Mouse (Mus musculus) layer of hippocampus, postnatal 36 days (tissue): ENCODE measurements around the gene Phactr1. TPM values are rescaled to one million over a fixed set of nuclear protein-coding genes. Genes with fewer than 3 reads are reported as not detected.

ENCODE experiments used
- DNase-seq, 2 experiments: peaks; one replicate each; pipeline ENCODE4 v3.0.0; 2022
- total RNA-seq, 2 experiments: library from RNA; stranded (reverse); gene quantifications; 2 replicates each; pipeline ENCODE4 v1.2.3; 2021

The Phactr1 gene
- total RNA-seq, 2 experiments from 2014 or later: 294 to 305 TPM

GRCm38 (mm10) chr13:42759170-42759569, 78.7 kb downstream of the Phactr1 start:
- DNase-seq: no peak

DNA sequence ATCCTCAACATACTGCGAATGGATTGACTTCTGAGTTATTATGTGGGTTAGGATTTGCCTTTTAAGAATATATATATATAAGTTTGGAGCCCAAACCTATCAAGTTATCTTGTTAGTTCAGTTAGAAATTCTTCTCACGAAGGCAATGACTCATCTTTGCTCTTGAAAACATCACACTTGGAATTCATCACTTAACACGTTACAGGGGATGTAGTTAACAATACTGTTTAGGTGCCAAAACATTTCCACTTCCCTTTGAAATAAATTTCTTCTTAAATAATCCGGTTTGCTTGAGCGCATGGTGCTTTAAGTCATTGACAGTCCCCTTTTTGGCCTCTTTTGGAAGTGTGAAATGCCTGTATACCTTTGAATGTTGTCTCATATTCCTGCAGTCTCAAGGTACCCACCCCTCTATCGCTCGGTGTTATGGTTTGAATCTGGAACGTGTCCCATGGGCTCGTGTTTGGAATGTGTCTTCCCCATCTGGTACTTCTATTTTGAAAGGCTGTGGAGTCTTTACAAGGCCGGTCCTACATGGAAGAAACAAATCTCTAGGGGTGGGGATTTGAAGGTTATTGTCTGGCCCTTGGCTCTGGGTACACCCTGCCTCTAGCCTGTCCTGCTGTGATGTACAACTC, 80.6 kb downstream of the Phactr1 start:
- no peak for DNase-seq

GRCm38 (mm10) chr13:42772314-42772713, 91.9 kb downstream of the Phactr1 start:
- no peak for DNase-seq

DNA sequence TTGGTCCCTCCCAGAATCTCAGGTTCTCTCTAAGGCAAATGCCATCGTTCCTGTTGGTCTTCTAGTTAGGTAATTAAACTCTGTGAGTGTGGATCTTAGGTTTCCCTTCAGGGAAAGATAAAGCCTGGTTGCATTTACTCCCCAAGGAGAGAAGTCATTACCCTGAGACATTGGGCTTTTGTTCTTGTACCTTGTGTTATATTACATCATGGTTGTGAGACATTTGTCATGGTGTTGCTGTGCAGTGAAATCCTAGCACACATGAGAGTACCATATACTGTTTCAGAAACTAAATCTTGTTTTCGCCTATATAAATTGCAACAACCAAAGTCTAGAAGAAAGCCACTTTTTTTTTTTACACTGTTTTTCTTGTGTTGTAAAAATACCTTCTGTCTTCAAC, 93.6 kb downstream of the Phactr1 start:
- no peak for DNase-seq

DNA sequence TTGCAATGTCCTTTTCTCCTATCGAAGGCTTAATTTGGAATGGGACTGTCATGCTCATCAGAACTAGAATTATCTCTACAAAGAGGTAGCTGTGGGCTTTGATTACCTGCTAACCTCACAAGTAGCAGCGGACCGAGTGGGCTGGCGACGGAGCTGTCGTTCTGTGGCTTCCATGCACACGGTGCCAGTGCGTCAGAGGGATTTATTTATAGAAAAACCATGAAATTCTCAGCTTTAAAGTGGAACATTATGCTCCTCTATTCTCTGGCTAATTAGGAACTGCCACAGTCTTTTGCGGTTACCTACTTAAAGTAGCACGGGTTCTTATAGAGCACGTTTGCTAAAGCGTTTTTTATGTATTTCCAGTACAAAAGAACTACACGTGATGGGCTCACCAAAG, 101.7 kb downstream of the Phactr1 start:
- no peak for DNase-seq

GRCm38 (mm10) chr13:42789221-42789620, 108.8 kb downstream of the Phactr1 start:
- no peak for DNase-seq

DNA sequence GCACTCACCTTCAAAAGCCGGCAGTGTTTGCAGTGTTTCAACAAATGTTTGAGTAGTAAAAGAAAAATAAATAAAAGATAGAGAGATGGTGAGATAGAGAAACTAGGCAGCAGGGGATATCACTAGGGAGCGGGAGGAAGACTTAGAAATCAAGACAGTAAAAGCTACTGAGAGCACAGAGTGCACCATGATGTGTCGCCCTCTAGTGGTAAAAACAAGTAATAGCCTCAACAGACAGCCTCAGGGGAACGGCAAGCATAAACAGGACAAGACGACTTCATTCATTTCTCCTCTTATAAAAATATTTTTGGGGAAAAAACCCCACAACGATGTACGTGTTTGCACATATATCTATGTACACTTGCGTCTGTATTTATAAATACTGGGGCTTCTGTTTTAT, 111.9 kb downstream of the Phactr1 start:
- no peak for DNase-seq

GRCm38 (mm10) chr13:42800523-42800922, 120.1 kb downstream of the Phactr1 start:
- no peak for DNase-seq

GRCm38 (mm10) chr13:42804314-42804713, 123.9 kb downstream of the Phactr1 start:
- peak in 1 of 2 experiments; percentile 21 for DNase-seq

- DNase-seq: no peak
These were observed 132.3 kb downstream of the Phactr1 start for GRCm38 (mm10) chr13:42812762-42813161.

GRCm38 (mm10) chr13:42818378-42818777, 138.0 kb downstream of the Phactr1 start:
- DNase-seq: peak in 1 of 2 experiments; percentile 49

DNA sequence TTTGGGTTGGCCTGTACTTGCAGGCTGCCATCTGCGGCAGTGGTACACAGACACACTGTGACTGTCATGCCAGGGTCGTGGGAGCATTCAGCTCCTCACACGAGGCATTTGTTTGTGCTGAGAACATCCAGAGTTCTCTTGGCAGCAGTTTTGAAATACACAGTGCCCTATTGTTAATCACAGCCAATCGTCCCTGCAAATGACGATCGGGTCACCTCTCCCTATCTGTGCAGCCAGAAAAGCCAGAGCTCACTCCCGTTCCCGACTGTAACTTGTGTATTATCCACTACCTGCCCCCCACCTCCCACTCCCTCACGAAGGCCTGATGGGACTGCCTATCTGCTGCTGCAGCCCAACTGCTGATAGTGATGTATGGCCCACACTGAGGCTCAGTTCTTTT, 140.1 kb downstream of the Phactr1 start:
- peak in 1 of 2 experiments; percentile 33 for DNase-seq

DNA sequence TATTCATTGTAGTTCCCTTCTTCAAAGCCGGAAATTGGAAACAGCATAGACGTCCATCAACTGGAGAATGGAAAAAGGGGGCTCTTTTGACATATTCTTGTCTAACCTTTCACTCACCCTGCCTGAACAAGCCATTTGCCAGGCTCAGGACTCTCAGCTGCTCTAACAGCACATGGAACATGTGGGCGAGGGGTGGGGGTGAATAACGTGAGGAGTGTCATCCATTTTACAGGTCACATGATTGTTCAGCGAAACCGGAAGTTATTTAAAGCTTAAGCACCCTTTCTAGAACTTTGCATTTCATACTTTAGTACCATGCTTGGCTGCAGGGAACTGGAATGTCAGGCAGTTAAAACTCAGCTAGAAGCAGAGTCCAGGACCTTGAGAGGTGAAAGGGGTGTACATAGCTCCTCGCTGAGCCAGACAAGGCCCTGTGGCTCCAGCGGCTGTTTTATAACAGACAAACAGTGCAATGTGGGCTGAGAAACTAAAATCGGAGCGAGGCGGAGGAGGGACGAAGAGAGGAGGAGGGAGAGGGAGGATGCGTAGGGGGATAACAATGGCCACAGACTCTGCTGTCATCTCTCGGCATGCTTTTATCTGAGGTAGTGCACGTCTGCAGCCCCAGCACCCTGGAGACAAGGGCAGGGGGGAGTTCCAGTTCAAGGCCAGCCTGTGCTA, 141.1 kb downstream of the Phactr1 start:
- DNase-seq: no peak

DNA sequence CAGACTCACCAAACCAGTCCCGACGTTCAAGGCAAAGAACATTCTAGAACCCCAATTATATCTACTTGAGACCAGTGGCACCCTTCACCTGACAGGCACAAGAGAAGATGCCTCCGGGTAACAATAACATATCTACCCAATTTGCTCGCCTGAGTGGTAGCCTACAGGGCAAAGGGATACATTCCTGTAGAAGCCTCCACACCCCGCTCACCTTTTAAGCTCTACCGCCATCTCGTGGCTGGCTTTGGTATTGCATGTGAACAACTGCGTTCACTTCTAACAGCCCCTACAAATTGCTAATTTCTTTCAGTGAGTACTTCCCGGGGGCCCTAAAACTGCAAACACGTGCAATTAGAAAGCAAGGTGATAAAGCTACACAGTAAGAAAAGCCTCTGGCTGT, 142.1 kb downstream of the Phactr1 start:
- DNase-seq: peak; percentile 83 to 84

DNA sequence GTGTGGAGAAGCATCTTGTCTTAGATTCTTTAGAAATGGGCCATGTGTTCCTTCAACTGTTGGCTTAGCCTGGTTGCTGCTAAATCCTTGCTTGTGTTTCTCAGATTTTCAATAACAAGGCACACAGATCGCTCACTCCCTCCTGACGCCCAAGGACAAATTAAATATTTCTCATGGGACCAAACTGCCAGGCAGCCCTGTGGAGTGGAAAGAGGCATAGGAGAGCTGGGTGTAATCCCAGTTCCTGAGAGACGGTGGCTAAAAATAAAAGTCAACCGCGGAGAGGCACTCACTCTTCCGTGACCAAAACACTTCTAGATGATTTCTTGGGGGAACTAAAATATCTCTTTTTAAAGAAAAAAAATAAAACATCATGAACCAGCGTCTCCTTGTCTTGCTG, 143.5 kb downstream of the Phactr1 start:
- DNase-seq: no peak

DNA sequence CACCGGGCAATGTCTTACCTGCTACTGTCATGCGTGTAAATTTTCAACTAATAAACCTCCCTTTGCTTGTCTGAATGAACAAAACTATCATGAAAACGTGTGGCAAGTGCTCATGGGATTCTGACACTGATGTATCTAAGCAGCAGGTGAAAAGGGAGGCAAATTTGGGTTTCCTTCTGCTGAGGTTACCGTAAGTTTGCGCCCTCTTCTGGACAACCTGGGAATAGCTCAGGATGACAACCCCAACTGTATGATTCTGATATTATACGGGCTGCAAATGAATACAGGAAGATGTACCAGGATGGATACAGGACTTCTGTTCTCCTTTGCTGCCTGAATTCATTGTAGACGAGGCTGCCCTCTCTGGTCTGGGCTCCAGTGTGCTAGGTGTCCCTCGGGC, 146.2 kb downstream of the Phactr1 start:
- peak in 1 of 2 experiments; percentile 33 for DNase-seq

DNA sequence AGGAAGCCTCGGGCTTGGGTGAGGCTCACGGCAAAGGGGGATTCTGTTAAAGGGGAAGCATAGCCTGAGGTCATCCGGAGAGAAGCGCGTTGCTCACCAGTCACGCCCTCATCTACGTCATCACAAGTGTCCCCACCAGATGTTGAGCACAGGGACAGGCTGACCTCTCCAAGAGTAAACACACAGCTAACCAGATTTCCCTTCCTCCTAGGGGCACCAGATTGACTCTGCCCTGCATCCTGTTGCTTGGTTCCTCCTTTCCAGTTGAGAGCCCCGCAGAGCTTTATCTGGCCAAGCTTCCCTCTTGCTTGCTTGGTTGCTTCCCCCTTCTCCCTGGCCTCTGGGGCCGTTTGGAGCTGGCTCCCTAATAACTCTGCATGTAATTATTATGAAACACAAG, 148.6 kb downstream of the Phactr1 start:
- no peak for DNase-seq

DNA sequence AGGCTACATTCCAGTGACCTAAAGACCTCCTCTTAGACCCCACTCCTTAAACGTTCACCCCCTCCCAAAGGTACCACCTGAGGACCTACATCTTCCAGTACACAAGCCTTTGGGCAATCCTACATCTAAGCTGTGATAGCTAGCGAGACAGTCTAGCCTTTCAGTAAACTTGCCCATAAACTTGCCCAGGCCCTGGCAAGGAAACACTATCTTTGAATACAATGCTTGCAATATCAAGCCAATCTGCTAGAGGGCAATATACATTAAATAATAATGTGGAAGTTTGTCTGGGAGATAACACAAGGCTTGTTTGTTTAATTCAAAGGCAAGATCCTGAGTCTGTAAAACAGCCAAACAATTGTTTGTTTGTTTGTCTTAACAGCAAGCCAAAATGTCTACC, 155.0 kb downstream of the Phactr1 start:
- DNase-seq: no peak

DNA sequence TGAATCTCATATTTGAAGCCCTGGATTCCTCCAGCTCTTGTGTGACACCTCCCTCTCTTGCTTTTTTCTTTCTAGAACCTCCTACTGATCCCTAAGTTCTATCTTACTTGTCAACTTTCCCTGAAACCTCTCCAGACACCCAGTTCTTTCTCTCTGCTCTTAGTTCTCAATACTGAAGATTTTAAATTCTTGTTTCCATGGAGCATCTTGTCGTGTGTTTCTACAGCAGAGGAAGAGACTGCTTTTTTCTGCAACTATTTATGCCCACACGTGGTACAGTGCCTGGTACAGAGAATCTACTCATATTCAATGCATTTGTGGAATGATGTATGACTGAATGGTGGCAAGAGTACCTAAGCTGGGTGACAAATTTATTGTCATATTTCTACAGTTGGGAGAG, 158.9 kb downstream of the Phactr1 start:
- no peak for DNase-seq

GRCm38 (mm10) chr13:42852086-42852485, 171.7 kb downstream of the Phactr1 start:
- no peak for DNase-seq

GRCm38 (mm10) chr13:42853900-42854595, 173.6 kb downstream of the Phactr1 start:
- no peak for DNase-seq

DNA sequence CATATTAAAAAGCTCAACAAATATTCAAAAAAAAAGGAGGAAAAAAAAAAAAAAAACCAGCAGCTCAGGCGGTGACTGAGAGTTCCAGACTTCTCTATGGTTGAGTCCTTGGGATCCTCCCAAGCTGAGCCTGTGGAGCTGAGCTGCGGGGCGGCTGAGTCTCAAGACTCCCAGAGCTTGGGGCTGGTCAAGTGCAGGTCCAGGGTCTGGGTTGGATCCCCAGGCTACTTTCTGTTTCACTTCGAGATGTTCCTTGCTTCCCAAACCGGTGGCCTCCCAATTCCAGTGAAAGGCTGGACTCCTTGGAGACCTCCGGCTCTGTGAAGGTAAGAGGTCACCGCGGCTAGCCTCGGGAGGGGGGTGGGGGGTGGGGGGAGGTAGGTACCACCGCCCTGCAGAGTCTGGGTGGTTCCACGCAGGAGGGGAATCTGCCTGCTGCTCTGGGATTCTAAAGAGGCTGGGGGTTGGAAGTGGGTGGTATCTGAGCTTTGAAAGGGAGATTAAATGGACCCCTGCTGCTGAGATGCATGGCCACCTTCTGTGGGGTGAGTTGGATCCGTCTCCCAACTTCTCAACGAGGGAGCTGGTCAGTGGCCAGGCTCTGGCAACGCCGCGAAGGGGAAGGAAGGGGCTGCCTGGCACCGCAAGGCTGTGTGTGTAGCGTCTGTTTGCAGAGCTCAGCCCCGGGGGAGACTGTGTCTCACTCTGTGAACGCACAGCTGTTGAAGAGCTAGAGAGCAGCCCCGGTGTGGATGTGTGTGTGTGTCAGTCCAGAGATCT, 185.9 kb downstream of the Phactr1 start:
- DNase-seq: peak; percentile 61 to 63

- peak in 1 of 2 experiments; percentile 16 for DNase-seq
These were observed 186.6 kb downstream of the Phactr1 start for GRCm38 (mm10) chr13:42867026-42867425.
